Mouse (Mus musculus): ENCODE results near the gene Mylk.

DNA sequence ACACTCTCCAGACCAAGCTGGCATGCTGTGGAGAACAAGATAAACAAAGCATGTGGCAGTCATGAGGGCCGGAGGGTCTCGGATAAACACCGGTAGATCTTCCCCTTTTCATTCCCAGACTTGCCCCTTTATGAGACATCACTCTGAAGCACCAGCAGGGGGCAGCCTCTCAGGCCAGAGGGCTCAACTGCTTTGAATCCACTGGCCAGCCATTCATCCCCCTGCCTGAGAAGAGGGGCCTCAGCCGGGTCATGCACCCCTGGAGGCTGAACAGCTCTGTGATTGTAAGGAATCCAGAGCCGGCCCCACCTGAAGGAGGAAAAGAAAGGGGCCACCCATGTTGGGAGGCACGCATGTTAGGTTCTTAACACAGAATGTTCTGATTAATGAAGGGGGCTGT, 175.2 kb downstream of the Mylk start:
- TF ChIP-seq CTCF (IDR thresholded peaks at IDR 0.05; ENCODE audit: extremely low read depth, insufficient read length, insufficient replicate concordance, low read depth, low read length) (peak; percentile 75; the same call in 1 of the 2 replicates), POLR2A (IDR thresholded peaks at IDR 0.05; ENCODE audit: low read depth, low read length) (no peak)

Measured in small intestine, adult 2 months (tissue).